Mouse (Mus musculus) CD4-positive, CD25-positive, alpha-beta regulatory T cell, adult 4 months (primary cell): ENCODE data around the gene Exoc3. TPM values are rescaled to one million over a fixed set of nuclear protein-coding genes. Genes with fewer than 3 reads are reported as not detected.

Experiments
- ATAC-seq: one replicate; pipeline ENCODE4 v1.8.0; 2017
- polyA plus RNA-seq, 2 experiments: library from polyadenylated mRNA; unstranded; fragments of 100-300 nt; shearing (Covaris generic); gene quantifications; one replicate each; pipeline ENCODE4 v1.2.1; 2017

Gene Exoc3
- polyA plus RNA-seq = 10 to 100 TPM; 76.7 to 77.9 TPM

DNA sequence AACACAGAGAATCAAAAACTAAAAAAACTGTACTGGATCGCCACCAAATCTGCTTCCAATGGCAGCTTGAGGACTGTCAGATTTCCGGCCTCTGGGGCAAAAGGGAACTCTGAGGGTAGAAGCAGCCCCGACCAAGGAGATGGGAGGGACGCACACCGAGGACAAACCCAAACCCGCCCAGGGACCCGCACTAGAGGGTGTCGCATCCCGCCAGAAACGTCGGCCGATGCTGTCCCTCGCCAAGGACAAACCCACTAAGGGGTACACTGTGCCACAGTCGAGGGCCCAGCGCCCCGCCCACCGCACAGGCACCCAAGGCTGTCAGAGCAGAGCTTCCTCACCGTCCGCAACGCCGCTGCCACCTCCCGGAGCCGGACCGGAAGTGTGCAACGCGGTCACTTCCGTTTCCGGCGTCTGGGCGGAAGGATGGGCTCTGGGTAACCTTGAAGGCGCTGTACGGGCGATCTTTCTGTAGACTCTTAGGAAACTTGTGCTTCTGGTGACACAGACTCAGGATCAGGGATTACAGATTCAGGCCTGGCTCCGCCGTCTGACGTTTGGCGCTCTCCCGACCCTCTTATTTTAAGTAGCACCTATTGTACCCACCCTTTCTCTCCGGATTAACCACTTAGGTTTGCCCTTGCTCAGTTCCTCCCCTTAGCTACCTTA is at the start of gene Exoc3:
Gene Exoc3, minus strand, starts transcription at position 416 of the 669 bp plus-strand sequence.
- peak; percentile 95 for ATAC-seq

DNA sequence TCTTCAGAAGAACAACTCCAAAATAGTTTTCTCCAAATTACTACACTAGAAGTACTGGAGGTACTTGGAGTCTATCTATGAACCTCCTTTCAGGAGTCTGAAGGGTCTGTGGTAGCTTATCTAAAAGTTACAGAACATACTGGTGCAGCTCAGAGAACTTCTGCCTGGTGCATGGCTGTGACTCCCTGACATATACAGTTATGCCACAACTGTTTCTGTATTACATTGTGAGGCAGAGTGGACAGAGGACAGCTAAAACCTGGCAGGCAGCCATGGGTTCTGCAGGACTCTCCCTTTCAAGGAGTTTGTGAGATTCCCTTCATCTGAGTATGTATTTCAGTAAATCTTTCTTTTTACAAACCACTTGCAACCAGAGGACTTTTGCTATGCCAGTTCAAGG is 38.0 kb upstream of the Exoc3 start:
- ATAC-seq = no peak

DNA sequence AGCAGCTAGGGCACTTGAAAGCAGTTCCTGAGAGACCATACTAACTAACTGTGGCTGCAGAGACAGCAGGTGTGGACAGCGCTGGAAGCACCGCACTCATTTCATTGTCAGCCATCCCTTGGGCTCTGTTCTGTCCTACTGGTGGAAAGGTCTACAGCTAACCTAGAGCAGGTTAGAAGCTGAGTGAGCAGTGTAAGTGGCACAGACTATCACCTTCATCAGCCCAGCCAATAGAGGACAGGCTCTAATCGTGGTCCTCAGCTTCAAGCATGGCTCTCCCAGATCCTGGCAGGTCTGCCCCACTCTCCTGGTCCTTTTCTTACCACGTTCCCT is 37.3 kb upstream of the Exoc3 start:
- ATAC-seq = no peak

DNA sequence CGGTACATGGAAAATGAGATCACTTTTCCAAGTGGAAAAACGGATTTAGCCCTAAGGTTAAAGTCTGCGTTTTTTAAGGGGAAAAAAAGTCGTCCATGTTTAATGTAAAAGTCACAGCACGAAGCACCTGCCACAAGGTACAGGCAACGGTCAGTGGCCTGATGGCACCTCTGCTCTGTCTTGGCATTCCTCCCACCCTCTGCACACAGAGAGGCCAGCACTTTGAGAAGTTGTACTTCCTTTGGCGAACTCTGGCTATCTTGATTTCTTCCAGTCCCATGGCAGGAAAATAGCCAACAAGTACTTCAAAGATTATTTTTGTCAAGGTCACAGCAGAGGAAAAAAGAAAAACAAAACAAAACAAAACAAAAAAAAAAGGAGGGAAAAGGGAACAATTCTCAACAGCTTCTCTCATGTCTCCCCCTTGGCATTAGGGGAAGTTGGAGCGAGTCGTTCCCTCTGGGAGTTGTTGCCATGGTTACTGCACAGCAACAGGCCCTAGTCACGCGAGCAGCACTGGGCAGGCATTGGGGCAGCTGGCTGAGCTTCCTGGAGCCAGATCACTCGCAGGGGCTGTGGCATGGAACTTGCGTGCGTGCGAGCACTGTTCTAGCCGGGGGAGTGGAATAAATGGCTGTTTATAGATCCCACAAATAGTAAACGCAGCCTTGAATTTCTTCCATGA is 36.8 kb upstream of the Exoc3 start:
- no peak for ATAC-seq

DNA sequence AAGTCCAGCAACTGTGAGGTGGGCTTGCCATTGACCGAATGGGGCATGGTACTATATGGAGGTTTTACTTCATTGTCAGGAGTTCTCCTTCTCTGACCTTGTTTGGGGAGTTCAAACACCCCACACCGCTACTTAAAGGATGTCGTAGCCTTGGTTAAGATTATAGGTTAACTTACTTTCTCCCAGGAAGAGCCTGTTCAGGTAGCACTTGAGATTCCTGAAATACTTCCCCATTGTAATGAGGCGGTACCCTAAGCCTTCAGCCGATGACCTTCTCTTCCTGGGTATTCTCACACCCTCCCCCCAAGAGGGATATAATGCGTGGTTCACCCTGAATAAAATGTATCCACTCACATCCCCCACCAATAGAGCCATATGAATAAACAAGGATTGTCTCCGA is 29.0 kb upstream of the Exoc3 start:
- ATAC-seq = no peak

DNA sequence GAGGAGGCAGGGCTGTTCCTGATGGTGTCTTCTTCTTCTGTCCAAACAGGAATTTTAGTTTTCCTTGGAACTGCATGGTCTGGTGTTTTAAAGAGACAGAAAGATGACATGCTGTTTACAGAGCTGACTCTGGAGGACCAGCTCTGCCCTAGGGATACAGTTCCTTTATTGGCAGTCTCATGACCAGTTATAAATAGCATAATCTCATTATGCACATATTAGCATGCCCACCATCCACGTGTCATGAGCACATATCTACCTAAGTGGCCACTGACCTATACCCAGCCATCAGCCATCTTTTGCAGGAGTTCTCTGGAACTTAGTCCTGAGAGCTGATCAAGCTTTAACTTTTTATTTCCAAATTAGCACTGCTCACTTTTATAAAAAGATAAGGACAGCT is 12.1 kb upstream of the Exoc3 start:
- ATAC-seq = no peak

DNA sequence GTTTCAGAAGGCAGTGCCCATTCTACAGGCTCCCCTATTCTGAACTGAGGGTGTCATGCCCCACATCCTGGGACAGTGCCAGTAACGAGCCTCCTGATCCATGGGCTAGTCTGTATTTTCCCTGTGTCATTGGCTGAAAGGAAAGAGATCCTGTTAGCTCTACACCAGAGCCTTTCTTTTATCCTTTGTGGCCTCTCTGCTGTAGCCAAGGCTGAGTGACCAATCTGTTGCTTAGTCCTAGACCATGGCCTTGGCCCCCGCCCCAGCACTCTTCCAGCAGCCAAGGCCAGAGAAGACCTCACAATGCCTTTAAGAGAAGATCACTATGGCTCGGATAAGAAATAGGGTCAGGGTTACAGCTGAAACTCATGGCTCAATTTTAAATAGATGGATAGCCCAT is 9.9 kb upstream of the Exoc3 start:
- no peak for ATAC-seq

DNA sequence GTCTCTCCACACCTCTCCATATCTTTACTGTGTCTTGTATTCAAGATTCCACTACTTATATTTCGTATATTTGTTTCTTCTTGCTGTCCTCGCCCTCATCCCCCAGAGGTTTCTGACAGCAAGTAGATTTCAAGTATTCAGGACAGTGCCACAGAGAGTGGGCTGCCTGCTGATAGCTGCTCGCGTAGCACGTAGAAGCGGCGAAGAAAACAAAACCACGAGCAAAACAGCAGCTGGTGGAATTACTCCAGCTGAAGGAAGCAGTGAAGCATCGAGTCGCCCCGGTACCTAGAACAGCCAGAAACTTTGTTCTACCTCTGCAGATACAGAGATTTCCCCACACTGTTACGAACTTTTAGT is 434 bp upstream of the Exoc3 start:
- ATAC-seq = peak; percentile 44

DNA sequence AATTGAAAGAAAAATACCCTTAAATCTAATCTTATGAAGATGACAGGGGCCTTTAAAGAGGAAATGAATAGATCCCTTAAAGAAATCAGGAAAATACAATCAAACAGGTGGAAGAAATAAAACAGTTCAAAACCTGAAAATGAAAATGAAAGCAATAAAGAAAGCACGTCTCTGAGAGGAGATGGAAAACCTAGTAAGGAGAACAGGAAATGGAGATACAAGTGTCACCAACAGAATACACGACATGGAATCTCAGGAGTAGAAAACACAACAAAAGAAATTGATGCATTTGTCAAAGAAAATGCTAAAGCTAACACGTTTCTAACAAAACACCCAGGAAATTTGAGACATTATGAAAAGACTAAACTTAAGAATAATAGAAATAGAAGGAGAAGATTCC is 12.1 kb downstream of the Exoc3 start:
- no peak for ATAC-seq

DNA sequence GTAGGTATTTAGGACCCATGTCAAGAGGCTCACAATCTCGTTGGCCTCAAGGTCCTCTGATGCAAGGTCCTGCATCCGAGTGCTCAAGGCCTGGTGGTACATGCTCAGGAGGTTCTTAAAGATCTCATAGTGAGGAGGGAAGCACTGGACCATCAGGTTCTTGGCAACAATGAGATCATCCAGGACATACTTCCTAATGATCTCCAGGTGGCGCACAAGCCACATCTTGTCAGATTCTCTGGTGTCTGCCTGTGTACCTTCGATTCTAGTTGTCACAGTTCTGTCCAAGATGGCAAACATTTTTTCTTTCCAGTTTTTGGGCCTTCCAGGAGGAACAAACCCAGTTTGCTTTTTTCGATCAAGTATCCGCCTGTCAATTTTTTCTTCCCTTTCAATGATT is 15.9 kb downstream of the Exoc3 start:
- ATAC-seq = no peak

DNA sequence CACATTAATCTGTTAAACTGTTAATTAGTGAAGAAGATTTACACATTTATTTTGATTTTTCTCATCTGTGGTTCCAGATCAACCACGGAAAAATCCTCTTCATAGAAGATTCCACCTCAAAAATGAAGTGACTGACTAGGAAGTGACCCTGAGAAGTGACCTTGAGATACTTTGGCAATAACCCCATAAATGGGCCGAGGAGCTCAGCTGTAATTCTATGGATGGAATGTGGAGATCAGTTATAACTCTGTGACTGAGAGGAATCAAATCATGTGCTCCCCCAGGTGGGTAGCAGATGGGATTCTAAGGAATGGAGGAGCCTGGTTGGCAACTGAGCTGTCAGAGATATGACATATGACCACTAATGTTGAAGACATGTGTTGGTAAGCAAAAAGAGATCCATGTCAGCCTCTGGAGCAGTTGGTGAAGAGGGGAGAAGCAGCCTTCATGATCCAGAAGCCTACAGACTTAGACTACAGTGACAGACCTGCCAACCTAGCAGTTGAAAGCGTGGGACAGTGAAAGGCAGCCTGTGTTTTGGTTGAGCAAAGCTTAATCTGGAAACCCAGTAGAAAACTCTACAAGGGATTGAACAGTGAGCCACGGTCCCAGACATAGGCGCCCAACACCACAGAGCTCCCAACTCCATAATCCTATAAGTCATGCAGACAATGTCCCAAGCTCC is 25.4 kb downstream of the Exoc3 start:
- ATAC-seq = no peak

DNA sequence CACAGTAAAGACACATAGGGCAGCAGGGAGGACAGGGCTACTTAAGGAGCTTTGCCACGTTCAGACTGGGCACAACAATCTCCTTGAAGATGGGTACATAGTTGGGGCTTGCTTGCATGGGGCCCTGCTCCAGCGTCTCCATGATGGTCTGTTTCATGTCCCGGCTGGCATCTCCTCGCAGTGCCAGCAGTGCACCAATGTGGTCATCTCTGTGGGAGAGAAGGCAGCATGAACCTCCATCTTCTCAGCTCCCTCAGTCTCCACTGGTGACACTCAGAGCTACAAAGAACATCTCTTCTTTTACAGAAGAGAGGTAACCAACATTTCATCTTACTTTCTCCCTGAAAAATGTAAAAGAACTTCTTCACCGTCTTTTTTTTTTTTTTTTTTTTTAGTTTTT is 36.5 kb downstream of the Exoc3 start:
- no peak for ATAC-seq

DNA sequence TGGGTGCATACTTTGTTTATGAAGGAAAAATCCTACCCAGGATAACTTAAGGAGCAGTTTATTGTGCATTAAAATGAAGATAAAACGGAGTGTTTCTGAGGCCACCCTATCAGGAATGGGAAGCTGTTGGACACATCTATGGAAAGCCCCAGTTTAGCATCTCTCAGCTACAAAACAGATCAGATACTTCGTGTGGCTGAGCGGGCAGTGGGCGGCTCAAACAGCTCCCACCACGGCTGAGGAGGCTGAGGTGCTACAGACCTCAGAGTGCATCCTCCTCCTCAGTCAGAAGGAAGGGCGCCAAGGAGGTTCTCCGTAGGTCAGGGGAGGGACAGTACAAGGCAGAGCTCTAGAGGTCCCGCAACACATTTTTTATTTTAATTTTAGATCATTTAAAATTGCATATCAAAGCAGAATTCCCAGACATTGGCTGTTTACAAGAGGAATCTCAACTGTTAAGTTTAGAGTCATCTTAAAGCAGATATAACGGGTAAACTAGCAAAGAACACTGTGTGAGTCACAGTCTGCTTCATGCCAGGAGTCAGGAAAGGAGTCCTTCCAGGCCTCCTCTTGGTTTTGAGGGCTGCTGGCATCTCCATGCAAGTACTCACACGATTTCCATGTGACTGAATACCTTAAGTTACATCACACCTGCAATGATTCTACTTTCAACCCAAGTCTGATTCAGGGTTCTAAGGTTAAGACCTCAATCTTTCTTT is 38.9 kb downstream of the Exoc3 start:
- no peak for ATAC-seq

DNA sequence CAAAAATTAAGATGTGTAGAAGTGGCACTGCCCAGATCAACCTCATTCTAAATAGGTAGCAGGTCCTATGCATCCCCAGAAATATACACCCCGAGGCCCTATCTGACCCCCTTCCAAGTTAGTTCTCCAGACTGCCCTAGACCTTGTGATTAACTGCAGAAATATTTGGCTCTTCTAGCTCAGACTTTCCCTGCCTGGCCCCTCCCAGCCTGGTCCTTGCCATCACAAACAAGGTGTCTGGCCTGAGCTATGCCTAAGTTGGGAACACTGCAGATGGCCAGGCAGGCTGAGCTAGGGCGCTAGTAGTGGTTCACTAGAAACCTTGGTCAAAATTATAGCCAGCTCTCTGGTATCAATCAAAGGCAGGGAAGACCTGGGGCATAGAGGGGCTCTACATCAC is 41.0 kb downstream of the Exoc3 start:
- ATAC-seq = no peak

DNA sequence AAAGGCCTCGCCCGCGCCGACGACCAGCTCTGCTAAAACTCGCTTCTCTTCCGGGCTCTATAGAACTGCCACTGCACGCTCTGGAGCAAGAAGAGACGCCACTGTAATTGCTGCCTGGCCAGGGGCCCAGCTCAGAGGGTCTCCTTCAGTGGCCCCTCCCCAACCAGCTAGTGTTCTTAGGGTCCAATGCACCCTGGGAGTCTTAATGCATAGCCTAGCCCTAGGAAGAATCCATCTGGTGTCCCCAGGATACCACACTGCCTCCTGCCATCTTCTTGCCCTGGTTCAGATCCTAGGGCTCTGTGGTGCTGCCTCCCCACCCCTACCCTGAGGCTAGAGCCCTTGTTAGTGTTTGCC is 41.5 kb downstream of the Exoc3 start:
- peak; percentile 62 for ATAC-seq

DNA sequence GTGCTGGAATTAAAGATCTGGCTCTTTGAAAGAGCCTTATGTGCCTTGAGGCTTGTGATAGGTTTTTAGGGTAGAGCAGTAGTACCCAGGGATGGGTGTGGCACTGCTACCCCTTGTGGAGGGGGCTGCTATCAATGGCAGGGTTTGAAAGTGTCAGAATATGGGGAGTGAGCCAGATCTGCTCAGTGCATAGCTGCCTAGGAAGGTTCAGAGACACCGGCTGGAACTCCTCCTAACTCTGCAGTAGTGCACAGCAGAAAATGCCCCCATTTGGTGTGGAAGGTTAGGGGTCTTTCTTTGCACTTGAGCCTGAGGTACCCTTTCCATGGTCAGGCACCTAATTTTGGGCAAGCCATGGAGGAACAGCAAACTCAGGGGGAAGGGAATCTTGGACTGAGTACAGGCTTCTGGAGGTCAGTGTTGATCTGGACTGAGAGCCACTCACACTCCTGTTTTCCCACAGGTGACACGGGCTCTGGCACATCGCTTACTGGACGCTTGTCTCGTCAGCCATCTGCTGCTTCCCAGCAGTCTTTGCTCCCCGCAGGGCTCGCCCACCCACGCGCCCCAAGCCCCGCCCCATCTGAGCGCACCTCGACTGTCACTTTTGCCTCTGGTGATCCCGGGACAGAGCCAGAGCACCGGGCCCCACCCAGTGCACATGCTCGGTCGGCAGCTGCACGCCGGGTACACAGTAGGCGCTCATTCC is 42.0 kb downstream of the Exoc3 start:
- peak; percentile 85 for ATAC-seq

DNA sequence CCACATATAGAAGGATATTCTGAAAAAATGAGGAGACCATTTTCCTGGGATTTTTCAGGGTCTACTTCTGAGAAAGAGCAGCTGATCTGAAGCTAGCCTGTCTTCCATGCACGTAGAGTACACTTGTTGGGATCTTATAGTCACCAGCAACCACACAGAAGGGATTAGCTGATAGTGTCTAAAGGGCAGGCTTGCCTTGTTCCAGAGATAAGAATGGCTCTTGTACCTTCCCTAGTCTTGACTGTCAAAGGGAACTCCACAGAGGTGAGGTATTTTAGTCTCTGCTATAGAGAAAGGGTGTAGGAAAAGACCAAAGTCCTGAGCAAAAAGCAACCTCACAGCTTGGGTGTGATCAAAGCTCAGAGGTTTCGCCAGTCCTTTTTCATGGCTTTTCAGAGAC is 61.2 kb downstream of the Exoc3 start:
- no peak for ATAC-seq

DNA sequence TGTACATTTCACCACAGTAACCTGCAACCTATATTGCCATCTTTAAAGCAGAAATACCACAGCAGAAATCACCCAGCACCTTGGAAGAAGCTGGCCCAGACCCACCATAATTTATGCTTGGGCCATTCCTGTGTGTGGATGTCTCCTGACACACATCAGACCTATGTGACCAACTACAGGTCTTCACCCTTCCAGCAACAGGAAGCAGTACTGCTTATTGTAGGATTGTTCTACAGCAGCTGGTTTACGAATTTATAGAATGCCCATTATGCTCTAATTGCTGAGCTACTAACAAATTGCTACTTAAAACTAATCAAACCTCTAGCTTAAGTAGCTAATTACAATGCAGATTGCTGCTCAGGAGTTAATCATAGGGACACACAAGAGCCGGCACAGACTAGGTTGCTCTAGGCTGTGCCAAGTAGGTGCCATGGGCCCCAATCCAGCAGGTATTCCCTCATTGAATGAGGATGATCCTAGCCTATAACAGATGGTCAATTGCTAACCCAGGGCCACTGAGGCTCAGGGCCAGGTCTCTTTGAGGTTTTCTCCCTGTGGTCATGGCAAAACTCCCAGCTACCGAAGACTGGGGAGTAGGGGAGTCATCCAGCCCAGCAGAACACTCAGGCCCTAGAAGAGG is 62.4 kb downstream of the Exoc3 start:
- ATAC-seq = no peak

DNA sequence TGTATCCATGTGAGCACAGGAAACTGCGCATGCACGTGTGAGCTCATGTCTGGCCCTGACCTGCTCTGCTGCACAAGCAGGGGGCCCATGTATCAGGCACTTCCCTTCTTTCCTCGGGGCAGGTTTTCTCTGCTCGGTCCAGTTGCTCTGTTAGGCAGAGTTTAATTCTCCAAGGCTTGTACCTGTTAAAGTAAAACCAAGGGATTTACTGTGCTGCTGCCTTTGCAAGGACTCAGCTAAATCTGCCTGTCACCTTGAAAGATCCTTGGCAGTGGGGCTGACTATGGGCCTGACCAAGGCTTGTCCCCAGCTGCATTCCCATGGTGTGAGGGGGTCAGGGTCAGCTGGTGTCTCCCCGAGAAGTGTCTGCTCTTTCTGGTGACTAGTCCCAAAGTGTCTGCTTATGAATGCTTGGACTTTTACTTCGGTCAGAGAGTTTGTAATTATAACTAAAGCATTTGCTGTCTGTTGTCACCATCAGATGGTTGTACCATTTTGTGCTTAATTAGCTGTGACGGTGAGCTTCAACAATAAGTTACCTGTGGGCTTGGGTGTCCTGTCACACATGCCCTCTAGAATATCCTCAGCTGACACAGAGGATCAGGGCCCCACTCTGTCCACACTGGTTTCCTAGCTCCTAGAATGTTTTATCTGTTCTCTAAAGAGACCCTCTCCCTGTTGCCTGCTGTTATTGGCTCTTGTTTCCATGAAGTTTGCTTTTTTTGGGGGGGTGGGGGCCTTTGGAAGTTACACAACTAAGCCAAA is 64.2 kb downstream of the Exoc3 start:
- ATAC-seq = no peak

DNA sequence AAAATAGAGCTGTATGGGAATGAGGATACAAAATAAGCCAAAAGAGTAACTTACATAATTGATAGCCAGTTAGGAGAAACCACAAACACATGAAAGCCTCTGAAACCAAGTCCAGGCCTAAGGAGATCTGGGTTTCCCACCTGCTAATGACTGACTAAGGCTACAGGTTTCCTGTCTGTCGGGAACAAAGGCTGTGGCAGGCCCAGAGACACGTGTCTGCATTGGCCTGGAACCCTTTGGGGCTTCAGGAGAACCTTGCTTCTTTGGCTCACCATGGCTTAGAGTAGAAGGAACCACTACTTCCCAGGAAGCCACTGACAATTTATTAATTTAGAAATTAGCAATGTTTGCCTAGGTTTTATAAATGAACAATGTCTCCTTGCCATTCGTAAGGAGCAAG is 65.2 kb downstream of the Exoc3 start:
- no peak for ATAC-seq

DNA sequence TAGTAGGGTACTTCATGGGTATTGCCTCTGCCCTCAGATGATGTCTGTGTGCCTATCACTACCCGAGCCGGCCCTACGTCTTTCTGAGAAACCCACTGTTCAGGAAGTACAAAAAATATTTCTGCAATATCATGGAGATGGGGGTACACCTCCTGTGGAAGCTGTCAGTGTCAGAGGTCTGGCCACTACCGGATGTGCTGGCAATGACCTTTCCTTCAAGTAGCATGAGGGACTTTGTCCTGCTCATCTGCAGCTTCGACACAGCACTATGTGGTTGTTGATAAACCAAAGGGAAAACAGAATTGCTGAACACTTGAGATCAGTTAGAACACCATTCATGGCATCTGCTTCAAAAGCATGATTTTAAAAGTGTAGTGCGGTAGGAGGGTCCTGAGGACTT is 67.7 kb downstream of the Exoc3 start:
- ATAC-seq = no peak
